Mouse (Mus musculus): Measurements from ENCODE around the gene Tdrd7. TPM values are rescaled to one million over a fixed set of nuclear protein-coding genes. Genes with fewer than 3 reads are reported as not detected.

Tdrd7 gene
- total and polyA plus RNA-seq, 2 experiments = 10.9 to 27.8 TPM

- no peak overlapping the region for H3K4me3 ChIP-seq (ENCODE audit: insufficient read depth, low read depth, low read length)
- TF ChIP-seq POLR2A (IDR thresholded peaks at IDR 0.05; ENCODE audit: extremely low read depth, insufficient read depth, low read length) (no peak), CTCF (IDR thresholded peaks at IDR 0.05; ENCODE audit: low read depth, low read length) (no peak)
- WGBS = 87% methylated on average over 5 of the region's 5 CpGs
Observed at GRCm38 (mm10) chr4:46008142-46008793, 43.1 kb downstream of the Tdrd7 start.

GRCm38 (mm10) chr4:46011698-46012097, 46.6 kb downstream of the Tdrd7 start:
- H3K79me2 ChIP-seq (ENCODE audit: control insufficient read depth, insufficient read depth, low read length) = no peaks in the 10 kb centered on the region
- WGBS = 100% methylated on average over 2 of the region's 2 CpGs
- H3K36me3 ChIP-seq (ENCODE audit: control insufficient read depth, insufficient read depth, low read length) = peaks cover 36% of the 10 kb centered on the region
- H3K27ac ChIP-seq (replicated peaks; ENCODE audit: insufficient read depth, low read depth, low read length) = no peak overlapping the region
- no peaks in the 10 kb centered on the region for H3K27me3 ChIP-seq (ENCODE audit: control insufficient read depth, insufficient read depth, low read length)
- no peak for TF ChIP-seq CTCF (IDR thresholded peaks at IDR 0.05; ENCODE audit: low read depth, low read length)
- TF ChIP-seq POLR2A (IDR thresholded peaks at IDR 0.05; ENCODE audit: extremely low read depth, insufficient read depth, low read length) = no peak
- DNase-seq (ENCODE audit: extremely low read depth, low read depth, low spot score) = no peak
- H3K4me1 ChIP-seq (ENCODE audit: control insufficient read depth, insufficient read depth, low read length) = no peaks in the 10 kb centered on the region
- no peak overlapping the region for H3K9ac ChIP-seq (ENCODE audit: low read depth, low read length)
- H3K4me3 ChIP-seq (ENCODE audit: insufficient read depth, low read depth, low read length) = no peak overlapping the region

More at GRCm38 (mm10) chr4:46008142-46008793, 43.1 kb downstream of the Tdrd7 start:
- H3K9ac ChIP-seq (ENCODE audit: low read depth, low read length) = no peak overlapping the region
- peaks cover 31% of the 10 kb centered on the region for H3K36me3 ChIP-seq (ENCODE audit: control insufficient read depth, insufficient read depth, low read length)
- H3K79me2 ChIP-seq (ENCODE audit: control insufficient read depth, insufficient read depth, low read length) = no peaks in the 10 kb centered on the region
- H3K4me1 ChIP-seq (ENCODE audit: control insufficient read depth, insufficient read depth, low read length) = no peaks in the 10 kb centered on the region
- H3K27me3 ChIP-seq (ENCODE audit: control insufficient read depth, insufficient read depth, low read length) = no peaks in the 10 kb centered on the region
- no peak overlapping the region for H3K27ac ChIP-seq (replicated peaks; ENCODE audit: insufficient read depth, low read depth, low read length)
- DNase-seq (ENCODE audit: extremely low read depth, low read depth, low spot score) = no peak

- no peak overlapping the region for H3K9ac ChIP-seq (ENCODE audit: low read depth, low read length)
- H3K4me1 ChIP-seq (ENCODE audit: control insufficient read depth, insufficient read depth, low read length) = no peaks in the 10 kb centered on the region
- no peaks in the 10 kb centered on the region for H3K79me2 ChIP-seq (ENCODE audit: control insufficient read depth, insufficient read depth, low read length)
- no peak for DNase-seq (ENCODE audit: extremely low read depth, low read depth, low spot score)
- H3K27ac ChIP-seq (replicated peaks; ENCODE audit: insufficient read depth, low read depth, low read length) = no peak overlapping the region
- H3K27me3 ChIP-seq (ENCODE audit: control insufficient read depth, insufficient read depth, low read length) = no peaks in the 10 kb centered on the region
- TF ChIP-seq CTCF (IDR thresholded peaks at IDR 0.05; ENCODE audit: low read depth, low read length) (peak; percentile 19; the same call in 1 of the 2 replicates), POLR2A (IDR thresholded peaks at IDR 0.05; ENCODE audit: extremely low read depth, insufficient read depth, low read length) (no peak)
- 97% methylated on average over 1 of the region's 1 CpGs for WGBS
- H3K36me3 ChIP-seq (ENCODE audit: control insufficient read depth, insufficient read depth, low read length) = peaks cover 43% of the 10 kb centered on the region
- no peak overlapping the region for H3K4me3 ChIP-seq (ENCODE audit: insufficient read depth, low read depth, low read length)
Observed at GRCm38 (mm10) chr4:46015605-46016004, 50.5 kb downstream of the Tdrd7 start.

GRCm38 (mm10) chr4:46023021-46023481, 57.9 kb downstream of the Tdrd7 start:
- Histone ChIP-seq H3K36me3 (ENCODE audit: control insufficient read depth, insufficient read depth, low read length) (peaks cover 22% of the 10 kb centered on the region), H3K4me1 (ENCODE audit: control insufficient read depth, insufficient read depth, low read length) (no peaks in the 10 kb centered on the region), H3K79me2 (ENCODE audit: control insufficient read depth, insufficient read depth, low read length) (no peaks in the 10 kb centered on the region), H3K4me3 (ENCODE audit: insufficient read depth, low read depth, low read length) (no peak overlapping the region), H3K27me3 (ENCODE audit: control insufficient read depth, insufficient read depth, low read length) (no peaks in the 10 kb centered on the region), H3K27ac (replicated peaks; ENCODE audit: insufficient read depth, low read depth, low read length) (no peak overlapping the region), H3K9ac (ENCODE audit: low read depth, low read length) (no peak overlapping the region)
- no peak for TF ChIP-seq POLR2A (IDR thresholded peaks at IDR 0.05; ENCODE audit: extremely low read depth, insufficient read depth, low read length)
- TF ChIP-seq CTCF (IDR thresholded peaks at IDR 0.05; ENCODE audit: low read depth, low read length) = no peak
- DNase-seq (ENCODE audit: extremely low read depth, low read depth, low spot score) = no peak
- WGBS = 93% methylated on average over 3 of the region's 3 CpGs

GRCm38 (mm10) chr4:46025893-46026292, 60.8 kb downstream of the Tdrd7 start:
- TF ChIP-seq CTCF (IDR thresholded peaks at IDR 0.05; ENCODE audit: low read depth, low read length) (peak; percentile 64), POLR2A (IDR thresholded peaks at IDR 0.05; ENCODE audit: extremely low read depth, insufficient read depth, low read length) (no peak)
- H3K79me2 ChIP-seq (ENCODE audit: control insufficient read depth, insufficient read depth, low read length) = no peaks in the 10 kb centered on the region
- no peak overlapping the region for H3K27ac ChIP-seq (replicated peaks; ENCODE audit: insufficient read depth, low read depth, low read length)
- H3K36me3 ChIP-seq (ENCODE audit: control insufficient read depth, insufficient read depth, low read length) = peaks cover 16% of the 10 kb centered on the region
- H3K9ac ChIP-seq (ENCODE audit: low read depth, low read length) = no peak overlapping the region
- DNase-seq (ENCODE audit: extremely low read depth, low read depth, low spot score) = no peak
- no peak overlapping the region for H3K4me3 ChIP-seq (ENCODE audit: insufficient read depth, low read depth, low read length)
- no peaks in the 10 kb centered on the region for H3K27me3 ChIP-seq (ENCODE audit: control insufficient read depth, insufficient read depth, low read length)
- 71% methylated on average over 7 of the region's 7 CpGs for WGBS
- H3K4me1 ChIP-seq (ENCODE audit: control insufficient read depth, insufficient read depth, low read length) = no peaks in the 10 kb centered on the region

GRCm38 (mm10) chr4:46028224-46028623, 63.1 kb downstream of the Tdrd7 start:
- no peaks in the 10 kb centered on the region for H3K27me3 ChIP-seq (ENCODE audit: control insufficient read depth, insufficient read depth, low read length)
- no peak overlapping the region for H3K9ac ChIP-seq (ENCODE audit: low read depth, low read length)
- no peaks in the 10 kb centered on the region for H3K4me1 ChIP-seq (ENCODE audit: control insufficient read depth, insufficient read depth, low read length)
- TF ChIP-seq CTCF (IDR thresholded peaks at IDR 0.05; ENCODE audit: low read depth, low read length) (no peak), POLR2A (IDR thresholded peaks at IDR 0.05; ENCODE audit: extremely low read depth, insufficient read depth, low read length) (no peak)
- no peaks in the 10 kb centered on the region for H3K79me2 ChIP-seq (ENCODE audit: control insufficient read depth, insufficient read depth, low read length)
- peaks cover 6% of the 10 kb centered on the region; the same call in 1 of the 2 replicates for H3K36me3 ChIP-seq (ENCODE audit: control insufficient read depth, insufficient read depth, low read length)
- DNase-seq (ENCODE audit: extremely low read depth, low read depth, low spot score) = no peak
- H3K4me3 ChIP-seq (ENCODE audit: insufficient read depth, low read depth, low read length) = no peak overlapping the region
- WGBS = 80% methylated on average over 6 of the region's 6 CpGs
- H3K27ac ChIP-seq (replicated peaks; ENCODE audit: insufficient read depth, low read depth, low read length) = no peak overlapping the region
